Mouse (Mus musculus) small intestine, adult 2 months (tissue): ENCODE measurements at regions not wholly inside any gene's neighbourhood (a gene's known extent, or its start where the extent isn't known, plus 50 kb on each side); places are given as distances from the start of the nearest gene placed in this dataset.

ENCODE experiments used
- H3K27ac ChIP-seq: fragments of 200-500 bp; 2 replicates; pipeline ENCODE4 v1.5.1; 2012; ENCODE audit warnings: low read depth, low read length, control low read depth, inconsistent platforms; ENCODE audit not compliant: insufficient read depth
- H3K27me3 ChIP-seq: fragments of 200-500 bp; 2 replicates; pipeline ENCODE4 v1.6.1; 2012; ENCODE audit warnings: mild to moderate bottlenecking, moderate library complexity, low read length, inconsistent platforms; ENCODE audit not compliant: control insufficient read depth, insufficient read depth
- H3K36me3 ChIP-seq: fragments of 200-500 bp; 2 replicates; pipeline ENCODE4 v1.6.1; 2012; ENCODE audit warnings: mild to moderate bottlenecking, low read length, control low read depth, inconsistent platforms; ENCODE audit not compliant: control insufficient read depth, insufficient read depth
- H3K4me1 ChIP-seq: fragments of 200-500 bp; 2 replicates; pipeline ENCODE4 v1.6.1; 2012; ENCODE audit warnings: low read length, inconsistent platforms, mixed read lengths; ENCODE audit not compliant: control insufficient read depth, insufficient read depth, insufficient read length
- H3K4me3 ChIP-seq: fragments of 200-500 bp; 2 replicates; pipeline ENCODE4 v1.5.1; 2012; ENCODE audit warnings: low read depth, mild to moderate bottlenecking, control low read depth, inconsistent platforms, low read length, moderate library complexity
- CTCF ChIP-seq: fragments of 200-500 bp; IDR thresholded peaks from 2 replicates; pipeline ENCODE4 v1.5.1; 2012; ENCODE audit warnings: low read depth, mild to moderate bottlenecking, control low read depth, inconsistent platforms, low read length, moderate library complexity, mixed read lengths; ENCODE audit not compliant: insufficient replicate concordance, insufficient read length; ENCODE audit errors: extremely low read depth
- POLR2A ChIP-seq: fragments of 200-500 bp; IDR thresholded peaks from 2 replicates; pipeline ENCODE4 v1.6.1; 2012; ENCODE audit warnings: low read depth, mild to moderate bottlenecking, control low read depth, inconsistent platforms, low read length, moderate library complexity
- WGBS: fragments of 180-500 bp; shearing (Covaris S2); methylation state at CpG from one replicate; pipeline ENCODE4 v1.1.7; 2018; 5-methylcytosine and 5-hydroxymethylcytosine counted together

GRCm38 (mm10) chr17:83101756-83102155, 113.3 kb upstream of the Pkdcc start:
- no peaks in the 10 kb centered on the region for H3K4me1 ChIP-seq
- TF ChIP-seq CTCF (no peak), POLR2A (no peak)

GRCm38 (mm10) chr17:83102675-83103412, 112.2 kb upstream of the Pkdcc start:
- Histone ChIP-seq H3K27ac (no peak overlapping the region), H3K27me3 (no peaks in the 10 kb centered on the region), H3K36me3 (no peaks in the 10 kb centered on the region), H3K4me3 (no peak overlapping the region), H3K4me1 (no peaks in the 10 kb centered on the region)
- whole genome bisulfite sequencing, result 47% methylated on average over 6 of the region's 6 CpGs
- TF ChIP-seq POLR2A (no peak), CTCF (no peak)

More at GRCm38 (mm10) chr17:83101756-83102155, 113.3 kb upstream of the Pkdcc start:
- Histone ChIP-seq H3K36me3 (no peaks in the 10 kb centered on the region), H3K4me3 (no peak overlapping the region), H3K27ac (no peak overlapping the region), H3K27me3 (no peaks in the 10 kb centered on the region)
- 85% methylated on average over 14 of the region's 14 CpGs for WGBS

GRCm38 (mm10) chr17:83108151-83108550, 106.9 kb upstream of the Pkdcc start:
- Histone ChIP-seq H3K27me3 (no peaks in the 10 kb centered on the region), H3K4me3 (no peak overlapping the region), H3K4me1 (peaks cover 3% of the 10 kb centered on the region; the same call in 1 of the 2 replicates), H3K36me3 (no peaks in the 10 kb centered on the region), H3K27ac (no peak overlapping the region)
- 39% methylated on average over 10 of the region's 10 CpGs for WGBS
- TF ChIP-seq CTCF, result no peak
- no peak for TF ChIP-seq POLR2A

- no peaks in the 10 kb centered on the region for H3K27me3 ChIP-seq
Measured at GRCm38 (mm10) chr17:83109792-83110440, 105.2 kb upstream of the Pkdcc start.

GRCm38 (mm10) chr17:83110556-83110955, 104.5 kb upstream of the Pkdcc start:
- 69% methylated on average over 8 of the region's 8 CpGs for WGBS
- peak overlapping the region; percentile 31; the same call in 1 of the 2 replicates for H3K27ac ChIP-seq

More at GRCm38 (mm10) chr17:83109792-83110440, 105.2 kb upstream of the Pkdcc start:
- Histone ChIP-seq H3K27ac (0 out of 2 replicates have a peak overlapping the region, but pooled peaks have one; percentile 31), H3K4me1 (peaks cover 3% of the 10 kb centered on the region; the same call in 1 of the 2 replicates), H3K4me3 (no peak overlapping the region), H3K36me3 (no peaks in the 10 kb centered on the region)
- no peak for TF ChIP-seq CTCF
- no peak for TF ChIP-seq POLR2A
- WGBS, result 59% methylated on average over 10 of the region's 10 CpGs

GRCm38 (mm10) chr17:83115146-83115545, 99.9 kb upstream of the Pkdcc start:
- TF ChIP-seq CTCF (no peak), POLR2A (no peak)
- no peak overlapping the region for H3K4me3 ChIP-seq
- H3K36me3 ChIP-seq, result no peaks in the 10 kb centered on the region
- WGBS, result 84% methylated on average over 4 of the region's 4 CpGs
- H3K27ac ChIP-seq, result no peak overlapping the region
- no peaks in the 10 kb centered on the region for H3K27me3 ChIP-seq
- peaks cover 3% of the 10 kb centered on the region; the same call in 1 of the 2 replicates for H3K4me1 ChIP-seq

More at GRCm38 (mm10) chr17:83110556-83110955, 104.5 kb upstream of the Pkdcc start:
- TF ChIP-seq POLR2A (no peak), CTCF (no peak)
- no peaks in the 10 kb centered on the region for H3K27me3 ChIP-seq
- H3K4me1 ChIP-seq, result peaks cover 3% of the 10 kb centered on the region; the same call in 1 of the 2 replicates
- no peaks in the 10 kb centered on the region for H3K36me3 ChIP-seq
- H3K4me3 ChIP-seq, result no peak overlapping the region

- no peak for TF ChIP-seq CTCF
- TF ChIP-seq POLR2A, result no peak
- 71% methylated on average over 6 of the region's 6 CpGs for WGBS
- no peak overlapping the region for H3K27ac ChIP-seq
- H3K4me3 ChIP-seq, result no peak overlapping the region
- H3K4me1 ChIP-seq, result no peaks in the 10 kb centered on the region
- no peaks in the 10 kb centered on the region for H3K36me3 ChIP-seq
- no peaks in the 10 kb centered on the region for H3K27me3 ChIP-seq
Measured at GRCm38 (mm10) chr17:83115832-83116480, 99.1 kb upstream of the Pkdcc start.
